Mouse (Mus musculus) liver, embryonic 14.5 days (tissue): ENCODE measurements around the gene Cacna1a.

ENCODE experiments used
- CTCF ChIP-seq: IDR thresholded peaks from 2 replicates; pipeline ENCODE4 v1.5.1; 2016; ENCODE audit warnings: antibody characterized with exemption, low read depth, control low read depth
- EP300 ChIP-seq: IDR thresholded peaks from 2 replicates; pipeline ENCODE4 v1.6.1; 2016; ENCODE audit warnings: antibody characterized with exemption, low read depth

DNA sequence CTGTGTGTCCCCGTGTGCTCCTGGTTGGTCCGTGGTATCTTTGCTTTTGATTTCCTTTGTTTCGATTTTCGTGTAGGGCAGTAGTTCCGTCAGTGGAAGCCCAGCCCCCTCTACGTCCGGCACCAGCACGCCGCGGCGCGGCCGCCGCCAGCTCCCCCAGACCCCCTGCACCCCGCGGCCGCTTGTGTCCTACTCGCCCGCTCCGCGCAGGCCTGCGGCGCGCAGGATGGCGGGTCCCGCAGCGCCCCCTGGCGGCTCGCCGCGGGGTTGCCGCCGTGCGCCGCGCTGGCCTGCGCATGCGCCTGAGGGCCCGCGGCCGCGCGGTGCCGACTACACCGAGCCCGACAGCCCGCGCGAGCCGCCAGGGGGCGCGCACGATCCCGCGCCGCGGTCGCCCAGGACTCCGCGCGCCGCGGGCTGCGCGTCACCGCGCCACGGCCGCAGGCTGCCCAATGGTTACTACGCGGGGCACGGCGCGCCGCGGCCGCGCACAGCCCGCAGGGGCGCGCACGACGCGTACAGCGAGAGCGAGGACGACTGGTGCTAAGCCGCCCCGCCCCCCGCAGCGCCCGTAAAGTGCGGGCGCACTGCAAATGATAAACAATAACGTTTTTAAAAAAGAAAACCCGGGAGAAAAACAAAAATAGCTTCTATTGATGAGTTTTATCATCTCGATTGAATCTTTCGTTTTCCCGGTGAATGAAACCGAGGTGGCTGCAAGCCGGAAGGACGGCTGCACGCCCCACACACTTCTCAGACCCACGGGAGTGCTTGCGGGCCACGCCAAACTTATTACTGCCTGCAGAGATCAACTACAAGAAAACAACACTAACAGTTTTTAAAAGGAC, 251.1 kb downstream of the Cacna1a start:
- TF ChIP-seq EP300 = no peak
- peak; percentile 52 for TF ChIP-seq CTCF
